Mouse (Mus musculus): ENCODE results near the gene Lrrc38. TPM values are rescaled to one million over a fixed set of nuclear protein-coding genes. Genes with fewer than 3 reads are reported as not detected.

Lrrc38 gene
- total RNA-seq, 2 experiments from 2014 or later, result 0.71 to 0.93 TPM

GRCm38 (mm10) chr4:143414121-143414520 is 64.6 kb downstream of the Lrrc38 start:
- no peak for DNase-seq (ENCODE audit: extremely low spot score in 1 of 2, low spot score in 2 of 2)
- intact Hi-C loops (cut with DNase I), result no loop called here

Other genes starting within 250 kb of the Lrrc38 start
- gene Prdm2, start 136.8 kb upstream of the Lrrc38 start, total RNA-seq (2021), result 10 to 100 TPM; 30.1 to 30.5 TPM
- 10 to 100 TPM; 10.6 to 11.9 TPM for gene Pdpn, start 50.2 kb upstream of the Lrrc38 start, total RNA-seq (2021)
- gene Pramel1, start 44.7 kb downstream of the Lrrc38 start, total RNA-seq (2021), result not detected
- 10 to 100 TPM in 1 of 2 experiments, 1 to 10 TPM in 1; 9.9 to 13.7 TPM for gene Pramef8, start 62.7 kb downstream of the Lrrc38 start, total RNA-seq (2021)
- not detected for gene Oog4, start 100.6 kb downstream of the Lrrc38 start, total RNA-seq (2021)
- not detected for gene Gm13043, start 161.6 kb downstream of the Lrrc38 start, total RNA-seq (2021)
- gene Gm13040, start 186.2 kb downstream of the Lrrc38 start, total RNA-seq (2021), result not detected
- gene BC080695, start 201.9 kb downstream of the Lrrc38 start, total RNA-seq (2021), result not detected
- gene Gm13057, start 202.0 kb downstream of the Lrrc38 start, total RNA-seq (2021), result not detected

All from left cerebral cortex, postnatal 10 days (tissue).